Mouse (Mus musculus) olfactory bulb, adult 2 months (tissue): ENCODE results near the gene Ubac2.
A peak's percentile ranks its signal among the peaks of the same experiment; 100 is the strongest.

Experiments
- CTCF ChIP-seq: fragments of 200-500 bp; IDR thresholded peaks from 2 replicates; pipeline ENCODE4 v1.5.1; 2012; ENCODE audit warnings: low read depth, mild to moderate bottlenecking, low read length, moderate library complexity; ENCODE audit not compliant: insufficient read depth
- POLR2A ChIP-seq: fragments of 200-500 bp; IDR thresholded peaks from 2 replicates; pipeline ENCODE4 v1.6.1; 2012; ENCODE audit warnings: mild to moderate bottlenecking, low read depth, low read length, moderate library complexity; ENCODE audit not compliant: insufficient read depth

GRCm38 (mm10) chr14:122060642-122061041, 182.2 kb downstream of the Ubac2 start:
- TF ChIP-seq POLR2A (no peak), CTCF (peak; percentile 20; the same call in 1 of the 2 replicates)
